ENCODE assay signal across 8 mouse cellular contexts in genomic region chr1:133236693-133237440, GRCm38 (mm10).
DNase-seq lines count a peak whose midpoint lies in the region; ATAC-seq and TF ChIP-seq lines count a peak whose summit lies in the region.

No protein-coding gene starts in this region.

- peak; percentile 78 for DNase-seq in embryo, embryonic 10 days (ENCODE audit: low spot score)
- DNase-seq in heart, postnatal 10 days: peak; percentile 79 to 84
- DNase-seq in limb, embryonic 10.5 days (ENCODE audit: low spot score): no peak
- no peak for DNase-seq in layer of hippocampus, adult 8-10 months (ENCODE audit: low spot score in 2 of 2)
- no peak for DNase-seq in layer of hippocampus, adult 2 months (ENCODE audit: low spot score in 2 of 2)

- no peak for TF ChIP-seq POLR2A in ES-Bruce4 (IDR thresholded peaks at IDR 0.05; ENCODE audit: insufficient read depth, low read length)

- TF ChIP-seq EP300 in ES-Bruce4 (IDR thresholded peaks at IDR 0.05; ENCODE audit: insufficient read depth, low read depth, low read length): no peak

- H3K4me1 ChIP-seq in ES-Bruce4 (ENCODE audit: control insufficient read depth, insufficient read depth, low read length): peaks cover 3% of the 10 kb centered on the region
- peaks cover 46% of the 10 kb centered on the region for H3K4me1 ChIP-seq in limb, embryonic 10.5 days
- H3K4me1 ChIP-seq in forebrain, embryonic 13.5 days: peaks cover 24% of the 10 kb centered on the region

- TF ChIP-seq CTCF in ES-Bruce4 (IDR thresholded peaks at IDR 0.05; ENCODE audit: low read depth, low read length): no peak
- no peak for TF ChIP-seq CTCF in layer of hippocampus, adult 2 months (conservative IDR thresholded peaks at IDR 0.05)

- peak; percentile 70 for ATAC-seq in megakaryocyte-erythroid progenitor cell, adult 5-6 weeks (replicated peaks; ENCODE audit: low FRiP score, low TSS enrichment, poor library complexity, severe bottlenecking)
- no peak for ATAC-seq in forebrain, embryonic 13.5 days

- no peaks in the 10 kb centered on the region for H3K27me3 ChIP-seq in ES-Bruce4 (ENCODE audit: control insufficient read depth, insufficient read depth, low read length, poor library complexity, severe bottlenecking)
- H3K27me3 ChIP-seq in limb, embryonic 10.5 days (ENCODE audit: low read depth, poor library complexity, severe bottlenecking): peaks cover 59% of the 10 kb centered on the region
- H3K27me3 ChIP-seq in forebrain, embryonic 13.5 days: no peaks in the 10 kb centered on the region

- no peaks in the 10 kb centered on the region for H3K36me3 ChIP-seq in ES-Bruce4 (ENCODE audit: control insufficient read depth, insufficient read depth, low read length, poor library complexity, severe bottlenecking)
- H3K36me3 ChIP-seq in limb, embryonic 10.5 days: no peaks in the 10 kb centered on the region
- 0 out of 2 replicates have a peak, but pooled peaks cover 4% of the 10 kb centered on the region for H3K36me3 ChIP-seq in forebrain, embryonic 13.5 days (ENCODE audit: poor library complexity, severe bottlenecking)

- H3K9me3 ChIP-seq in ES-Bruce4 (replicated peaks; ENCODE audit: control insufficient read depth, insufficient read depth, low read length, poor library complexity, severe bottlenecking): no peaks in the 10 kb centered on the region
- H3K9me3 ChIP-seq in limb, embryonic 10.5 days (replicated peaks): no peaks in the 10 kb centered on the region
- H3K9me3 ChIP-seq in forebrain, embryonic 13.5 days (replicated peaks): no peaks in the 10 kb centered on the region

- WGBS in limb, embryonic 10.5 days: 17% methylated on average over 8 of the region's 8 CpGs
- 37% methylated on average over 8 of the region's 8 CpGs for WGBS in forebrain, embryonic 13.5 days

- no peak overlapping the region for H3K4me2 ChIP-seq in forebrain, embryonic 13.5 days

- H3K4me3 ChIP-seq in ES-Bruce4 (ENCODE audit: low read depth, low read length): no peak overlapping the region
- peak overlapping the region; percentile 7 for H3K4me3 ChIP-seq in limb, embryonic 10.5 days
- no peak overlapping the region for H3K4me3 ChIP-seq in layer of hippocampus, adult 2 months
- no peak overlapping the region for H3K4me3 ChIP-seq in forebrain, embryonic 13.5 days

- 0 out of 2 replicates have a peak overlapping the region, but pooled peaks have one; percentile 15 for H3K27ac ChIP-seq in ES-Bruce4 (ENCODE audit: insufficient read depth, low read length)
- peak overlapping the region; percentile 77 for H3K27ac ChIP-seq in limb, embryonic 10.5 days
- H3K27ac ChIP-seq in layer of hippocampus, adult 2 months: no peak overlapping the region
- no peak overlapping the region; the same call in 1 of the 2 replicates for H3K27ac ChIP-seq in forebrain, embryonic 13.5 days

- intact Hi-C loops in heart, postnatal 10 days (cut with DNase I): loop anchor here (1.0 kb wide), 1 partner anchor 31 kb away; no protein-coding TSS in a partner anchor

- H3K9ac ChIP-seq in ES-Bruce4 (ENCODE audit: low read depth, poor library complexity, severe bottlenecking): no peak overlapping the region
- no peak overlapping the region for H3K9ac ChIP-seq in forebrain, embryonic 13.5 days

Comparison
In these comparisons a context has a peak if more than half of its experiments do, and no peak if none do; other contexts are left out.
1. H3K27ac ChIP-seq: peak in ES-Bruce4 (single experiment) and limb, embryonic 10.5 days (single experiment); none in layer of hippocampus, adult 2 months (single experiment) and forebrain, embryonic 13.5 days (single experiment).
2. DNase-seq: peak in embryo, embryonic 10 days (single experiment) and heart, postnatal 10 days (2 of 2); none in limb, embryonic 10.5 days (single experiment), layer of hippocampus, adult 8-10 months (0 of 2) and layer of hippocampus, adult 2 months (0 of 2).